Mouse (Mus musculus): Measurements from ENCODE around the gene Smlr1.

Smlr1 gene

GRCm38 (mm10) chr10:25535891-25536331, at the start of gene Smlr1:
Gene Smlr1, minus strand, starts transcription at chr10:25536267.
- no peak for DNase-seq

GRCm38 (mm10) chr10:25584899-25585298, 48.8 kb upstream of the Smlr1 start:
- no peak for DNase-seq

- DNase-seq, result no peak
Observed at GRCm38 (mm10) chr10:25580066-25580465, 44.0 kb upstream of the Smlr1 start.

- DNase-seq, result no peak
Observed at GRCm38 (mm10) chr10:25571319-25572240, 35.5 kb upstream of the Smlr1 start.

- DNase-seq, result no peak
Observed at GRCm38 (mm10) chr10:25552936-25553335, 16.9 kb upstream of the Smlr1 start.

GRCm38 (mm10) chr10:25541097-25541496, 5.0 kb upstream of the Smlr1 start:
- DNase-seq, result no peak

- DNase-seq, result no peak
Observed at GRCm38 (mm10) chr10:25539771-25540168, 3.7 kb upstream of the Smlr1 start.

GRCm38 (mm10) chr10:25539146-25539770, 3.2 kb upstream of the Smlr1 start:
- peak; percentile 7 for DNase-seq

GRCm38 (mm10) chr10:25538738-25539137, 2.7 kb upstream of the Smlr1 start:
- no peak for DNase-seq

- DNase-seq, result no peak
Observed at GRCm38 (mm10) chr10:25536621-25537020, 554 bp upstream of the Smlr1 start.

- no peak for DNase-seq
Observed at GRCm38 (mm10) chr10:25534467-25534866, 1.6 kb downstream of the Smlr1 start.

GRCm38 (mm10) chr10:25533513-25534246, 2.4 kb downstream of the Smlr1 start:
- DNase-seq, result no peak

GRCm38 (mm10) chr10:25533105-25533504, 3.0 kb downstream of the Smlr1 start:
- DNase-seq, result no peak

- no peak for DNase-seq
Observed at GRCm38 (mm10) chr10:25531335-25531734, 4.7 kb downstream of the Smlr1 start.

- no peak for DNase-seq
Observed at GRCm38 (mm10) chr10:25527126-25527525, 8.9 kb downstream of the Smlr1 start.

- no peak for DNase-seq
Observed at GRCm38 (mm10) chr10:25526622-25527021, 9.4 kb downstream of the Smlr1 start.

GRCm38 (mm10) chr10:25526156-25526555, 9.9 kb downstream of the Smlr1 start:
- DNase-seq, result no peak

GRCm38 (mm10) chr10:25523727-25524126, 12.3 kb downstream of the Smlr1 start:
- DNase-seq, result no peak

GRCm38 (mm10) chr10:25520428-25520827, 15.6 kb downstream of the Smlr1 start:
- DNase-seq, result no peak

GRCm38 (mm10) chr10:25519954-25520353, 16.1 kb downstream of the Smlr1 start:
- DNase-seq, result no peak

GRCm38 (mm10) chr10:25513821-25514220, 22.2 kb downstream of the Smlr1 start:
- no peak for DNase-seq

GRCm38 (mm10) chr10:25503250-25503649, 32.8 kb downstream of the Smlr1 start:
- no peak for DNase-seq

- no peak for DNase-seq
Observed at GRCm38 (mm10) chr10:25499323-25500071, 36.6 kb downstream of the Smlr1 start.
